Mouse (Mus musculus): ENCODE measurements around the gene Chchd4. TPM values are rescaled to one million over a fixed set of nuclear protein-coding genes. Genes with fewer than 3 reads are reported as not detected.

Chchd4 gene
- 24.6 and 27.4 TPM in 2 replicates for polyA plus RNA-seq (2011; ENCODE audit: insufficient read depth, insufficient read length, low read depth, missing spikeins)

DNA sequence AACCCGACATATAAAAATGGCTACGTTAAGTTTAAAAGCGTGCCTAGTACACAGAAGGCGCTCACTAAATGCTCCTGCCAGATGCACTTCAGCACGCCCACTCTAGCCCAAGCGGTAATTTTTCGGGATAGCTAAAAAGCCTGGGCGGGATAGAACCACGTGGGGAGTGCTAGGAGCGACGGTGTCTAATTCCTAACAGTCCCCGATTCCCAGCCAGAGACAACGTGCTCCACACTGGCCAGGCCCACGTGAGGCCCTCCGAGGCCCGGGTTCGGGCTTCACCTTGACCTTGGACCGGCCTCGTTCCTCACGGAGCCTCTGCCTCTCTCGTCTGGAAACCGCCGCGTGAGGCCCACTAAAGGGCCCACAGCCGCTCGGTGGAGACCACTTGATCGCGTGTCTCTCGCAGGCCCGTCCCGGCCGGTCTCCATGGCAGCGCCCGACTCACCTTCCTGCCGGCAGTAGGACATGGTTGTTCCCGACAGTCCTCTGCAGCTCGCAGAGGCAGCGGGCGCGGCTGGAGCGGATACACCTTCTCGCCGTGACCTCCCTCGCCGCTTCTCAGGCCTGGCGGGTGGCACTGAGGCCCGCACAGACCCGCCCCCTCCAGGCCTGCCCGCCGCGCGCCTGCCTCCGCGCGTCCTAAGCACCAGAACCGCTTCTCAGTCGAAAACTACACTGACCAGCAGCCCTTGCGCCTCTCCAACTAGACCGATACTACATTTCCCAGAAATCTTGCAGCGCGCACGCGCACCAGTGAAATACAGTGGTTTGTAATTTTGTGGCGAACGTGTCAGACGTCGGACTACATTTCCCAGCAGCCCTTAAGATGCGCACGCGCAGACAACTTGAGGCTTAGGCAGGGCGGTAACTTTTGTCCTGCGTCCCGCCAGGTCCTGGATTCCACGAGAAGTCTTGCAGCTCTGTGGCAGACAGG is at the start of gene Chchd4, which contains the start of gene Tmem43:
Chchd4 (minus strand) TSS at position 679 of the 937 bp plus-strand sequence.
Tmem43 (plus strand) TSS at position 836 of the 937 bp plus-strand sequence.
- peaks cover 7% of the 10 kb centered on the region for H3K4me1 ChIP-seq (ENCODE audit: control insufficient read depth, insufficient read depth, low read length)

DNA sequence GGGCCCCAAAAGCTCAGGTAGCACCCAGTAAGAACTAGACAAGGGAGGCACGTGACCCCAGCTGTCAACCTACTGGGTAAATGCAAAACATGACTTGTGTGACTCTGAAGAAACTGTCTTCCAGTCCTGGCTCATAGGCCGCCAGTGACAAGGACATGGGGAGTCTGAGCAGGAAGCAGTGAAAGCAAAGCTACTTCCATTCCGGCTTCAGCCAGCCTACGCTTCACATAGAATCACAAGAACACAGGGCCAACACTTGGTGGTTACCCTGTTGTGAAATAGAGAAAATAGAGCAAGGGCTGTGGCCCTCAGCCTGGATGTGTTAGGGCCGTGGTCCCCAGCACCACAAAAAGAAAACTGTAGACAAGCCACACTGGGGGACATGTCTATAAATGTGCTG is 49.5 kb upstream of the Chchd4 start:
- no peak overlapping the region for H3K9ac ChIP-seq (ENCODE audit: low read depth, poor library complexity, severe bottlenecking)
- no peaks in the 10 kb centered on the region for H3K27me3 ChIP-seq (ENCODE audit: control insufficient read depth, insufficient read depth, low read length, poor library complexity, severe bottlenecking)
- no peak overlapping the region for H3K27ac ChIP-seq (ENCODE audit: insufficient read depth, low read length)
- no peak overlapping the region for H3K4me3 ChIP-seq (ENCODE audit: low read depth, low read length)
- no peaks in the 10 kb centered on the region for H3K4me1 ChIP-seq (ENCODE audit: control insufficient read depth, insufficient read depth, low read length)
- no peaks in the 10 kb centered on the region for H3K9me3 ChIP-seq (replicated peaks; ENCODE audit: control insufficient read depth, insufficient read depth, low read length, poor library complexity, severe bottlenecking)
- TF ChIP-seq POLR2A (IDR thresholded peaks at IDR 0.05; ENCODE audit: insufficient read depth, low read length) (no peak), EP300 (IDR thresholded peaks at IDR 0.05; ENCODE audit: insufficient read depth, low read depth, low read length) (no peak), CTCF (IDR thresholded peaks at IDR 0.05; ENCODE audit: low read depth, low read length) (no peak)
- peaks cover 48% of the 10 kb centered on the region for H3K36me3 ChIP-seq (ENCODE audit: control insufficient read depth, insufficient read depth, low read length, poor library complexity, severe bottlenecking)

More for the DNA sequence above, at the start of gene Chchd4, which contains the start of gene Tmem43:
- no peaks in the 10 kb centered on the region for H3K27me3 ChIP-seq (ENCODE audit: control insufficient read depth, insufficient read depth, low read length, poor library complexity, severe bottlenecking)
- TF ChIP-seq POLR2A (IDR thresholded peaks at IDR 0.05; ENCODE audit: insufficient read depth, low read length) (peak; percentile 28), CTCF (IDR thresholded peaks at IDR 0.05; ENCODE audit: low read depth, low read length) (no peak), EP300 (IDR thresholded peaks at IDR 0.05; ENCODE audit: insufficient read depth, low read depth, low read length) (no peak)
- no peaks in the 10 kb centered on the region; the same call in none of the 2 replicates for H3K36me3 ChIP-seq (ENCODE audit: control insufficient read depth, insufficient read depth, low read length, poor library complexity, severe bottlenecking)
- H3K4me3 ChIP-seq (ENCODE audit: low read depth, low read length): peak within 1 kb of the TSS; percentile 78
- H3K9me3 ChIP-seq (replicated peaks; ENCODE audit: control insufficient read depth, insufficient read depth, low read length, poor library complexity, severe bottlenecking): no peaks in the 10 kb centered on the region
- H3K27ac ChIP-seq (ENCODE audit: insufficient read depth, low read length): peak within 1 kb of the TSS; percentile 10; the same call in 1 of the 2 replicates
- H3K9ac ChIP-seq (ENCODE audit: low read depth, poor library complexity, severe bottlenecking): peak within 1 kb of the TSS; percentile 86

DNA sequence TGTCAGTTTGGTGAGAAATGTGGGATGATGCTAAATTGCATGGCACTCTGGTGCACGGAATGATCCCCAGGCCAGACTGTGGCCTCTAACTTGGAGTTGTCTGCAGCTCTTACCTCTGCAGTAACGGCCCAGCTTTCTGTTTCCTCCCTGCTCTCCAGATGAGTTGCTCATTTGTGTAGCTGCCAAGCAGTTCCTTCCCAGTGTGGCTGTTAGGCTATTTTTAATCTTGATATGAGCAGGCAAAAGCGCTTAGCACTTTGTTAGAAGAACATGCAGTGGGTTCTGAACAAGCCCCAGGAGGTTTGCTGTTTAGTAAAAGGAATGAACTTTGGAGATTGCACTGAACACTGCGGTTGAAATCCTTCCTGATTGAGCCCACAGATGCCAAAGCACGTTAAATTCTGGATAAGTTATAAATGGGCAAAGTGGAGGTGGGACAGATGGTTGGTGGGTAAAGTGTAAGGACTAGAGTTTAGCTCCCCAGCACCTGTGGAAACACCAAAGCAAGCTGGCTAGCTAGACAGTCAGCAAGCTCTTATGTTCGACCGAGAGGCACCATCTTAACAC is 45.2 kb upstream of the Chchd4 start:
- H3K36me3 ChIP-seq (ENCODE audit: control insufficient read depth, insufficient read depth, low read length, poor library complexity, severe bottlenecking): peaks cover 53% of the 10 kb centered on the region
- TF ChIP-seq CTCF (IDR thresholded peaks at IDR 0.05; ENCODE audit: low read depth, low read length): no peak
- TF ChIP-seq EP300 (IDR thresholded peaks at IDR 0.05; ENCODE audit: insufficient read depth, low read depth, low read length): no peak
- no peak for TF ChIP-seq POLR2A (IDR thresholded peaks at IDR 0.05; ENCODE audit: insufficient read depth, low read length)
- no peaks in the 10 kb centered on the region for H3K4me1 ChIP-seq (ENCODE audit: control insufficient read depth, insufficient read depth, low read length)
- no peak overlapping the region for H3K4me3 ChIP-seq (ENCODE audit: low read depth, low read length)
- H3K27ac ChIP-seq (ENCODE audit: insufficient read depth, low read length): no peak overlapping the region
- H3K9me3 ChIP-seq (replicated peaks; ENCODE audit: control insufficient read depth, insufficient read depth, low read length, poor library complexity, severe bottlenecking): no peaks in the 10 kb centered on the region
- no peaks in the 10 kb centered on the region for H3K27me3 ChIP-seq (ENCODE audit: control insufficient read depth, insufficient read depth, low read length, poor library complexity, severe bottlenecking)
- H3K9ac ChIP-seq (ENCODE audit: low read depth, poor library complexity, severe bottlenecking): no peak overlapping the region

DNA sequence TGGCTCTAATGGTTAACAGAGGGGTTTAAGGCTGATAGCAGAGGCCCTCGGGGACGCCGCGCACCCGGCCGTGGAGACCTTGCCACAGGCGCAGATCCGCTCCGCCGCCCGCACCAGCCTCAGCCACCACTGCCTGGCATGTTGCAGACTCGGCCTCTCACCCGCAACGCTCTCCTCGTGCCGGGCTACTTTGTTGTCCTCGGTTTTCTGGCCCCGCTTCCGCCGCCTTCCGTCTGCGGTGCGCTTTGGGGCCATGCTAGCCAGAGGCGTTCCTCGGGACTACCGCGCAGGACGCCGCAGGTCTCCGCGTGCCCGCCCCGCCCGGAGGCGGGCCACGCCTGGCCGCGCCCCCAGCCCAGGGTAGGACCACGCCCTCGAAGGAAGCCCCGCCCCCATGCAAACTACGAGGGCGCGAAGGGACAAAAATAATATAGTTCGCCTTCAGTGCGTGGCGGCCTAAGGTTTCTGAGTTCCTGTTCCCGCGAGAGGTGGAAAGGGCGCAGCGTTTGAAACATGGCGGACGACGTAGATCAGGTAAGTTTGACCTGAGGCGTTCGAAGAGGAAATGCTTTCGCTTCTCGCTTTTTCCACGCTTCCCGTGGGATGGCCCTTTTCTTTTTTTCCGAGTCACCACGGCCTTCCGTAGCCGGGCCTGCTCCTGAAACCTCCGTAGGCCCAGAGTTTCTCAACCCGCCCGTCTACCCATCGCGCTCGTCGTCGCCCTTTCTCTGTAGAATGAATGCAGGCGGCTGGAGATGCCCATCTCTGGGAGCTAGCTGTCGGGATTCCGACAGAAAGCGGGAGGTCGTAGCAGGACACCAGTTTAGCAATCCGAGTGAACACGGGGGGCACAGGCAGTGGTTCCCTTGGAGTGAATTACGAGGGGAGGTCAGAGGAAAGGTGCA is 42.5 kb upstream of the Chchd4 start, which contains the start of the genes Xpc and Lsm3:
Xpc (minus strand) TSS at position 344 of the 905 bp plus-strand sequence.
Lsm3 (plus strand) TSS at position 384 of the 905 bp plus-strand sequence.
- no peaks in the 10 kb centered on the region for H3K27me3 ChIP-seq (ENCODE audit: control insufficient read depth, insufficient read depth, low read length, poor library complexity, severe bottlenecking)
- H3K9ac ChIP-seq (ENCODE audit: low read depth, poor library complexity, severe bottlenecking): peak within 1 kb of the TSS; percentile 96
- no peaks in the 10 kb centered on the region for H3K4me1 ChIP-seq (ENCODE audit: control insufficient read depth, insufficient read depth, low read length)
- H3K27ac ChIP-seq (ENCODE audit: insufficient read depth, low read length): peak within 1 kb of the TSS; percentile 17; the same call in 1 of the 2 replicates
- no peaks in the 10 kb centered on the region for H3K9me3 ChIP-seq (replicated peaks; ENCODE audit: control insufficient read depth, insufficient read depth, low read length, poor library complexity, severe bottlenecking)
- H3K36me3 ChIP-seq (ENCODE audit: control insufficient read depth, insufficient read depth, low read length, poor library complexity, severe bottlenecking): peaks cover 33% of the 10 kb centered on the region
- TF ChIP-seq EP300 (IDR thresholded peaks at IDR 0.05; ENCODE audit: insufficient read depth, low read depth, low read length) (peak; percentile 30; the same call in 1 of the 2 replicates), POLR2A (IDR thresholded peaks at IDR 0.05; ENCODE audit: insufficient read depth, low read length) (peak; percentile 73), CTCF (IDR thresholded peaks at IDR 0.05; ENCODE audit: low read depth, low read length) (no peak)
- H3K4me3 ChIP-seq (ENCODE audit: low read depth, low read length): peak within 1 kb of the TSS; percentile 99

DNA sequence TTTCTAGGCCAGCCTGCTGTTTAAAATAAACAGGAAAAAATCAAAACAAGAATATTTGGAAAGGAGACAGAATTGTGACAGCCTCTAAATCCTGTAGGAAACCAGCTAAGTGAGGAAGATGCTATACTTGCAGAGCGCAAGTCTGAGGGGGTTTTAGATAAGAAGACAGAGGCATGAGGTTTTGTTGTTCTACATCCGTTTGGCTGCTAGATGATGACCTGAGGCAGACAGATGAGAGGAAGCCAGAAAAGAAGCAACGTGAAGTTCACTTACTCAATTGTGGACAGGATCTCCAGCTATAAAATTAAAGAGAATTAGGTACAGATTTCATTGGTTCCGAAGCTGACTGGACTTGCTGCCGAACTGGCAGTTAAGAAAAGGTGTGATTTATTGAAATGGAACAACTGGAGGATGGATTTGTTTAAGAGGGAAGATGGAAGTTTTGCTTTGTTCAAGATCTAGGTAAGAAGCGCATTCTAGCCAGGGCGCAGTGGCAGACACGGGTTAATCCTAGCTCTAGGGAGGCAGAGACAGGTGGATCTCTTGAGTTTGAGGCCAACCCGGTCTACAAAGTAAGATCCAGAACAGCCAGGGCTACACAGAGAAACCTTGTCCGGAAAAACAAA is 41.5 kb upstream of the Chchd4 start:
- TF ChIP-seq POLR2A (IDR thresholded peaks at IDR 0.05; ENCODE audit: insufficient read depth, low read length) (no peak), EP300 (IDR thresholded peaks at IDR 0.05; ENCODE audit: insufficient read depth, low read depth, low read length) (no peak), CTCF (IDR thresholded peaks at IDR 0.05; ENCODE audit: low read depth, low read length) (no peak)
- H3K27me3 ChIP-seq (ENCODE audit: control insufficient read depth, insufficient read depth, low read length, poor library complexity, severe bottlenecking): no peaks in the 10 kb centered on the region
- H3K27ac ChIP-seq (ENCODE audit: insufficient read depth, low read length): no peak overlapping the region
- H3K36me3 ChIP-seq (ENCODE audit: control insufficient read depth, insufficient read depth, low read length, poor library complexity, severe bottlenecking): peaks cover 24% of the 10 kb centered on the region
- H3K9me3 ChIP-seq (replicated peaks; ENCODE audit: control insufficient read depth, insufficient read depth, low read length, poor library complexity, severe bottlenecking): no peaks in the 10 kb centered on the region
- peak overlapping the region; percentile 88 for H3K4me3 ChIP-seq (ENCODE audit: low read depth, low read length)
- no peaks in the 10 kb centered on the region for H3K4me1 ChIP-seq (ENCODE audit: control insufficient read depth, insufficient read depth, low read length)
- H3K9ac ChIP-seq (ENCODE audit: low read depth, poor library complexity, severe bottlenecking): peak overlapping the region; percentile 77

Data from ES-Bruce4 (cell line).